Mouse (Mus musculus) liver, embryonic 14.5 days (tissue): ENCODE measurements around the gene Tmem221.

ENCODE experiments used
- CTCF ChIP-seq: IDR thresholded peaks from 2 replicates; pipeline ENCODE4 v1.5.1; 2016; ENCODE audit warnings: antibody characterized with exemption, low read depth, control low read depth
- EP300 ChIP-seq: IDR thresholded peaks from 2 replicates; pipeline ENCODE4 v1.6.1; 2016; ENCODE audit warnings: antibody characterized with exemption, low read depth

GRCm38 (mm10) chr8:71594324-71594722 is 35.7 kb upstream of the Tmem221 start:
- TF ChIP-seq CTCF (no peak), EP300 (no peak)
